Mouse (Mus musculus): ENCODE results near the gene Gja6. TPM values are rescaled to one million over a fixed set of nuclear protein-coding genes. Genes with fewer than 3 reads are reported as not detected.

Gja6 gene
- polyA plus RNA-seq, 1 experiment from 2014 or later, result 1.2 TPM

GRCm38 (mm10) chrX:160886301-160886700 lies 20.6 kb downstream of the Gja6 start:
- no peak overlapping the region for H3K4me2 ChIP-seq
- H3K4me3 ChIP-seq (replicated peaks), result no peak overlapping the region
- no peak overlapping the region for H3K9ac ChIP-seq
- WGBS (ENCODE audit: insufficient replicate concordance), result 57% methylated on average over 2 of the region's 2 CpGs
- H3K27ac ChIP-seq, result no peak overlapping the region
- no peaks in the 10 kb centered on the region for H3K4me1 ChIP-seq (replicated peaks)
- no peaks in the 10 kb centered on the region for H3K9me3 ChIP-seq (replicated peaks)
- no peaks in the 10 kb centered on the region for H3K36me3 ChIP-seq
- DNase-seq, result no peak
- no peak for ATAC-seq (ENCODE audit: low read depth)
- no peaks in the 10 kb centered on the region for H3K27me3 ChIP-seq

- peaks cover 5% of the 10 kb centered on the region; the same call in 1 of the 2 replicates for H3K27me3 ChIP-seq
- no peaks in the 10 kb centered on the region for H3K9me3 ChIP-seq (replicated peaks)
- ATAC-seq (ENCODE audit: low read depth) (no peak), DNase-seq (no peak)
- no peak overlapping the region for H3K9ac ChIP-seq
- H3K27ac ChIP-seq, result no peak overlapping the region
- H3K4me1 ChIP-seq (replicated peaks), result no peaks in the 10 kb centered on the region
- H3K4me3 ChIP-seq (replicated peaks), result no peak overlapping the region
- H3K36me3 ChIP-seq, result no peaks in the 10 kb centered on the region
- 69% methylated on average over 4 of the region's 4 CpGs for WGBS (ENCODE audit: insufficient replicate concordance)
- no peak overlapping the region for H3K4me2 ChIP-seq
These were observed 40.3 kb downstream of the Gja6 start for GRCm38 (mm10) chrX:160866576-160866975.

GRCm38 (mm10) chrX:160865022-160865421 lies 41.8 kb downstream of the Gja6 start:
- no peak overlapping the region for H3K4me2 ChIP-seq
- H3K4me3 ChIP-seq (replicated peaks), result no peak overlapping the region
- no peak overlapping the region for H3K9ac ChIP-seq
- H3K27ac ChIP-seq, result no peak overlapping the region
- H3K9me3 ChIP-seq (replicated peaks), result no peaks in the 10 kb centered on the region
- DNase-seq, result no peak
- ATAC-seq (ENCODE audit: low read depth), result no peak
- H3K36me3 ChIP-seq, result no peaks in the 10 kb centered on the region
- H3K27me3 ChIP-seq, result peaks cover 5% of the 10 kb centered on the region; the same call in 1 of the 2 replicates
- no peaks in the 10 kb centered on the region for H3K4me1 ChIP-seq (replicated peaks)
- 78% methylated on average over 4 of the region's 4 CpGs for WGBS (ENCODE audit: insufficient replicate concordance)

- 62% methylated on average over 4 of the region's 4 CpGs for WGBS (ENCODE audit: insufficient replicate concordance)
- H3K9ac ChIP-seq, result no peak overlapping the region
These were observed 43.0 kb downstream of the Gja6 start for GRCm38 (mm10) chrX:160863689-160864383.

More at GRCm38 (mm10) chrX:160863689-160864383, 43.0 kb downstream of the Gja6 start:
- Histone ChIP-seq H3K27ac (no peak overlapping the region), H3K27me3 (peaks cover 5% of the 10 kb centered on the region; the same call in 1 of the 2 replicates), H3K4me2 (no peak overlapping the region), H3K36me3 (no peaks in the 10 kb centered on the region), H3K4me1 (replicated peaks) (no peaks in the 10 kb centered on the region), H3K9me3 (replicated peaks) (no peaks in the 10 kb centered on the region), H3K4me3 (replicated peaks) (no peak overlapping the region)
- DNase-seq (no peak), ATAC-seq (ENCODE audit: low read depth) (no peak)

Other genes with a start within 250 kb of the Gja6 start
- gene Ppef1, start 171.3 kb downstream of the Gja6 start, polyA plus RNA-seq (2015; fragmentation: Nextera tagmentation; extraction: Ambion mirVana), result 0.06 TPM in 1 of 2 replicates, not detected in the other
- gene Rs1, start 139.0 kb downstream of the Gja6 start, polyA plus RNA-seq (2015; fragmentation: Nextera tagmentation; extraction: Ambion mirVana), result not detected in 2 replicates
- 0.23 and 0.32 TPM in 2 replicates for gene Cdkl5, start 87.7 kb upstream of the Gja6 start, polyA plus RNA-seq (2015; fragmentation: Nextera tagmentation; extraction: Ambion mirVana)
- gene Scml2, start 210.1 kb upstream of the Gja6 start, polyA plus RNA-seq (2015; fragmentation: Nextera tagmentation; extraction: Ambion mirVana), result 0.68 and 0.87 TPM in 2 replicates